Mouse (Mus musculus) CH12.LX (cell line): ENCODE results near the gene Lonp2. TPM values are rescaled to one million over a fixed set of nuclear protein-coding genes. Genes with fewer than 3 reads are reported as not detected.

Experiments used
- DNase-seq: peaks from one replicate; pipeline ENCODE4 v3.0.0-alpha.2; 2013; ENCODE audit errors: extremely low read depth
- H3K27ac ChIP-seq: 2 replicates; pipeline ENCODE4 v1.5.1; 2012; ENCODE audit warnings: low read depth, mild to moderate bottlenecking, control low read depth, moderate library complexity; ENCODE audit not compliant: insufficient read depth
- H3K27me3 ChIP-seq: replicated peaks from 2 replicates; pipeline ENCODE3; 2012; ENCODE audit warnings: inconsistent platforms
- H3K36me3 ChIP-seq, 2 experiments: replicated peaks in 1 of 2; 2 replicates each; pipeline versions ENCODE3 to v1.6.1; 2012; ENCODE audit warnings: inconsistent platforms in 1 of 2, low read length in 1 of 2, mild to moderate bottlenecking in 1 of 2, mixed read lengths in 1 of 2, moderate library complexity in 1 of 2; ENCODE audit not compliant: control insufficient read depth in 1 of 2, insufficient read depth in 1 of 2
- H3K4me1 ChIP-seq, 2 experiments: 2 replicates each; pipeline ENCODE4 v1.6.1; 2012; ENCODE audit warnings: inconsistent platforms in 1 of 2, moderate library complexity in 1 of 2; ENCODE audit not compliant: insufficient read depth in 2 of 2, control insufficient read depth in 1 of 2
- H3K4me2 ChIP-seq: 2 replicates; pipeline ENCODE4 v1.6.1; 2012; ENCODE audit warnings: low read depth, mild to moderate bottlenecking, control low read depth; ENCODE audit not compliant: poor library complexity, insufficient read depth, severe bottlenecking
- H3K4me3 ChIP-seq, 3 experiments: fragments of 150-350 bp in 1 of 3; sonication (generic) in 1 of 3; replicated peaks in 1 of 3; 2 replicates each; pipeline versions ENCODE3 to v1.5.1; 2011 to 2012; ENCODE audit warnings: low read depth in 2 of 3, low read length in 2 of 3, mild to moderate bottlenecking in 2 of 3, moderate library complexity in 2 of 3, control low read depth in 1 of 3, improper control_type of control experiment in 1 of 3, inconsistent platforms in 1 of 3, mixed read lengths in 1 of 3; ENCODE audit not compliant: poor library complexity in 1 of 3
- H3K79me2 ChIP-seq: replicated peaks from 2 replicates; pipeline ENCODE4 v1.6.1; 2012; ENCODE audit warnings: mild to moderate bottlenecking, moderate library complexity; ENCODE audit not compliant: control insufficient read depth, poor library complexity, insufficient read depth, severe bottlenecking; ENCODE audit errors: extremely low read depth
- H3K9ac ChIP-seq: 2 replicates; pipeline ENCODE4 v1.6.1; 2012; ENCODE audit warnings: low read depth, mild to moderate bottlenecking, control low read depth, moderate library complexity; ENCODE audit not compliant: insufficient read depth
- H3K9me3 ChIP-seq: replicated peaks from 2 replicates; pipeline ENCODE3; 2012; ENCODE audit warnings: low read length, inconsistent platforms, mixed read lengths
- BHLHE40 ChIP-seq: IDR thresholded peaks from 2 replicates; pipeline ENCODE4 v1.6.1; 2011; ENCODE audit warnings: mild to moderate bottlenecking, low read depth, low read length, improper control_type of control experiment
- CHD1 ChIP-seq: IDR thresholded peaks from 2 replicates; pipeline ENCODE4 v1.6.1; 2012; ENCODE audit warnings: low read depth, low read length, improper control_type of control experiment, inconsistent platforms
- CHD2 ChIP-seq: IDR thresholded peaks from 2 replicates; pipeline ENCODE4 v1.6.1; 2011; ENCODE audit warnings: low read length, improper control_type of control experiment
- E2F4 ChIP-seq: IDR thresholded peaks from 2 replicates; pipeline ENCODE4 v1.6.1; 2011; ENCODE audit warnings: low read depth, low read length, improper control_type of control experiment; ENCODE audit not compliant: insufficient replicate concordance
- ETS1 ChIP-seq: conservative IDR thresholded peaks from 2 replicates; pipeline ENCODE4 v1.6.1; 2012; ENCODE audit warnings: low read depth, mild to moderate bottlenecking, inconsistent platforms, low read length, improper control_type of control experiment, moderate library complexity
- IRF4 ChIP-seq: IDR thresholded peaks from 2 replicates; pipeline ENCODE4 v1.6.1; 2014; ENCODE audit warnings: low read depth, mild to moderate bottlenecking, inconsistent platforms, low read length, improper control_type of control experiment
- JUND ChIP-seq: conservative IDR thresholded peaks from 2 replicates; pipeline ENCODE4 v1.6.1; 2011; ENCODE audit warnings: low read depth, low read length, improper control_type of control experiment
- KAT2A ChIP-seq: IDR thresholded peaks from 2 replicates; pipeline ENCODE4 v1.6.1; 2012; ENCODE audit warnings: low read length, improper control_type of control experiment, inconsistent platforms; ENCODE audit not compliant: insufficient replicate concordance
- MEF2A ChIP-seq: IDR thresholded peaks from 2 replicates; pipeline ENCODE4 v1.6.1; 2014; ENCODE audit warnings: low read depth, mild to moderate bottlenecking, inconsistent platforms, low read length, improper control_type of control experiment, borderline replicate concordance
- MYC ChIP-seq: IDR thresholded peaks from 2 replicates; pipeline ENCODE4 v1.6.1; 2011; ENCODE audit warnings: low read depth, mild to moderate bottlenecking, improper control_type of control experiment, low read length
- RAD21 ChIP-seq: IDR thresholded peaks from 2 replicates; pipeline ENCODE4 v1.6.1; 2011; ENCODE audit warnings: low read depth, mild to moderate bottlenecking, low read length, improper control_type of control experiment, moderate library complexity
- RCOR1 ChIP-seq: conservative IDR thresholded peaks from 2 replicates; pipeline ENCODE4 v1.6.1; 2012; ENCODE audit warnings: low read depth, mild to moderate bottlenecking, inconsistent platforms, low read length, improper control_type of control experiment
- SMC3 ChIP-seq: IDR thresholded peaks from 2 replicates; pipeline ENCODE4 v1.6.1; 2011; ENCODE audit warnings: low read depth, low read length, improper control_type of control experiment
- TCF12 ChIP-seq: IDR thresholded peaks from 2 replicates; pipeline ENCODE4 v1.6.1; 2014; ENCODE audit warnings: low read depth, mild to moderate bottlenecking, inconsistent platforms, low read length, improper control_type of control experiment
- UBTF ChIP-seq: IDR thresholded peaks from 2 replicates; pipeline ENCODE4 v1.6.1; 2012; ENCODE audit warnings: low read depth, mild to moderate bottlenecking, inconsistent platforms, low read length, improper control_type of control experiment, moderate library complexity
- USF1 ChIP-seq: IDR thresholded peaks from 2 replicates; pipeline ENCODE4 v1.6.1; 2014; ENCODE audit warnings: low read depth, mild to moderate bottlenecking, inconsistent platforms, low read length, improper control_type of control experiment
- ZC3H11A ChIP-seq: IDR thresholded peaks from 2 replicates; pipeline ENCODE4 v1.6.1; 2012; ENCODE audit warnings: low read depth, mild to moderate bottlenecking, inconsistent platforms, low read length, improper control_type of control experiment
- dilution Hi-C: fragments of 300-500 bp; cut with MboI; formaldehyde crosslinking; loops from 2 replicates; pipeline ENCODE4 v1.14.3; 2020; ENCODE audit warnings: low sequenced_read_pairs; ENCODE audit not compliant: extremely low pct_unique_long_range_greater_than_20kb, extremely low pct_ligation_motif_present
- in situ Hi-C: fragments of 300-500 bp; cut with MboI; formaldehyde crosslinking; loops from 3 replicates; pipeline ENCODE4 v1.14.3; 2019; ENCODE audit warnings: low sequenced_read_pairs, low pct_ligation_motif_present, low pct_unique_long_range_greater_than_20kb, mixed read lengths
- polyA plus RNA-seq: library from polyadenylated mRNA; unstranded; fragments of >175 nt; gene quantifications from 2 replicates; pipeline ENCODE4 v1.2.1, GENCODE M21; 2012; ENCODE audit warnings: low read depth; ENCODE audit not compliant: insufficient read length
- total RNA-seq, 2 experiments: library from RNA; depleted of rRNA; stranded (reverse); fragments of 300-350 nt in 1 of 2; fragments of >200 nt in 1 of 2; gene quantifications; 2 replicates each; pipeline ENCODE4 v1.2.3; 2012 to 2014

Gene Lonp2
- total and polyA plus RNA-seq, 3 experiments = 25.6 to 27.8 (median 26.4) TPM

GRCm38 (mm10) chr8:86588338-86588737 is 35.5 kb upstream of the Lonp2 start:
- Histone ChIP-seq H3K9ac (no peak overlapping the region), H3K4me3 (no peak overlapping the region), H3K27ac (no peak overlapping the region), H3K4me1 (peaks cover 0 to 3% of the 10 kb centered on the region in 2 experiments; a peak in 2 of 4 replicates), H3K36me3 (no peaks in the 10 kb centered on the region), H3K9me3 (no peaks in the 10 kb centered on the region), H3K27me3 (no peaks in the 10 kb centered on the region), H3K79me2 (no peaks in the 10 kb centered on the region), H3K4me2 (no peak overlapping the region)
- DNase-seq = no peak
- TF ChIP-seq CHD1 (no peak), IRF4 (no peak), KAT2A (no peak), E2F4 (no peak), ETS1 (no peak), UBTF (no peak), USF1 (no peak), CHD2 (no peak), JUND (no peak), RCOR1 (no peak), RAD21 (no peak)
- in situ Hi-C loops (loop anchor here (5.0 kb wide), 1 partner anchor 319 kb away; no protein-coding TSS in a partner anchor), dilution Hi-C loops (no loop called here)

GRCm38 (mm10) chr8:86593099-86593498 is 30.7 kb upstream of the Lonp2 start:
- Histone ChIP-seq H3K4me2 (peak overlapping the region; percentile 16; the same call in 1 of the 2 replicates), H3K27me3 (peaks cover 7% of the 10 kb centered on the region), H3K4me1 (no peaks in the 10 kb centered on the region), H3K79me2 (no peaks in the 10 kb centered on the region), H3K9ac (no peak overlapping the region), H3K4me3 (no peak overlapping the region), H3K9me3 (no peaks in the 10 kb centered on the region), H3K36me3 (no peaks in the 10 kb centered on the region), H3K27ac (no peak overlapping the region)
- TF ChIP-seq MEF2A = no peak
- TF ChIP-seq UBTF = no peak
- TF ChIP-seq MYC = no peak
- TF ChIP-seq BHLHE40 = no peak
- no peak for TF ChIP-seq RCOR1
- TF ChIP-seq JUND = no peak
- no peak for TF ChIP-seq ZC3H11A
- TF ChIP-seq TCF12 = no peak
- no peak for TF ChIP-seq KAT2A
- TF ChIP-seq SMC3 = no peak
- DNase-seq = no peak
- dilution Hi-C loops = no loop called here
- in situ Hi-C loops = no loop called here
